Mouse (Mus musculus) liver, embryonic 14.5 days (tissue): ENCODE measurements around the gene Vamp2.

Experiments
- CTCF ChIP-seq: IDR thresholded peaks from 2 replicates; pipeline ENCODE4 v1.5.1; 2016; ENCODE audit warnings: antibody characterized with exemption, low read depth, control low read depth
- EP300 ChIP-seq: IDR thresholded peaks from 2 replicates; pipeline ENCODE4 v1.6.1; 2016; ENCODE audit warnings: antibody characterized with exemption, low read depth

GRCm38 (mm10) chr11:69119446-69120155, 31.3 kb downstream of the Vamp2 start:
- TF ChIP-seq EP300, result no peak
- TF ChIP-seq CTCF, result no peak
